Mouse (Mus musculus): ENCODE results near the gene Zfand3.
A peak's percentile ranks its signal among the peaks of the same experiment; 100 is the strongest.

The Zfand3 gene

GRCm38 (mm10) chr17:30004203-30005102 is at the start of gene Zfand3:
TSS of gene Zfand3 (plus strand) at chr17:30004733.
- DNase-seq = peak; percentile 89

DNA sequence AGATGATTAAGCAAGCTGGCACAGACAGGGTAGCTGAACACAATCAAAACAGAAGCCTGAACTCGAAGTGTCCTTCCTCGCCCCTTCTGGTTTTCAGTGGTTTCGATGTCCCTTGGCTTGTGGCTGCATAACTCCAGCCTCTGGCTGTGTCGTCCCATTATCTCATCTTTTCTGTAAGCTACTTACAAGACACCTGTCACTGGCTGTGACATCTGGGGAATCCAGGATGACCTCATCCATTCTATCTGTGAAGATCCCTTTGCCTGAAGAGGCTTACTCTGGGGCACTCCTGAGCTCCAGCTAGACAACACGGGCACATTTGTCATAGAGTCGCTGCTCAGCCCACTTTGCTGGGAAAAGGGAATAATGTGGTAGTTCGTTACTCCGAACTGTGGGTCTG is 48.7 kb upstream of the Zfand3 start:
- DNase-seq = no peak

- DNase-seq = peak; percentile 58
Measured at GRCm38 (mm10) chr17:29963730-29964259, 40.7 kb upstream of the Zfand3 start.

DNA sequence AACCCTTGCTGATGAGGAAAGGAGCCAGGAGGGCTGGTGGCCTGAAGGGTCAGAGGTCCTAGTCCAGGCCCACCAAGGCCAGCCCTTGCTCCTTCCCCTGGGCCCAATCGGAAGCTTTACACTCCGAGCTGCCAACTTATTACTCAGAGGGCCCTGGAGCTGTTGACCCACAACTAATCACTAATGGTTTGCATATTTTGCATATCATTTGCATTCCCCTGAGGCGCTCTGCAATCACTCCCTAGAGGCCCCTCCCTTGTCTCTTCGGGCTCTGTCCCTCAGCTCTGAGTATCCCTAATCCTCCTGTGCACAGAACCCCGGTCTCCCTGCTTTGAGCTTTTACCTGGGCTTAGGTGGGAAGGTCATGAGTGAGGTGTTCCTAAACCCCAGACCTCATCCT is 39.0 kb upstream of the Zfand3 start:
- DNase-seq = no peak

- no peak for DNase-seq
Measured at GRCm38 (mm10) chr17:29970037-29970555, 34.4 kb upstream of the Zfand3 start, which contains the start of gene Mdga1. TSS of gene Mdga1 (minus strand) at chr17:29970087.

- DNase-seq = no peak
Measured at GRCm38 (mm10) chr17:29971761-29972432, 32.6 kb upstream of the Zfand3 start.

GRCm38 (mm10) chr17:29973226-29973625 is 31.3 kb upstream of the Zfand3 start:
- DNase-seq = peak; percentile 49

GRCm38 (mm10) chr17:29975731-29976130 is 28.8 kb upstream of the Zfand3 start:
- DNase-seq = peak; percentile 81

- DNase-seq = no peak
Measured at GRCm38 (mm10) chr17:29979020-29979419, 25.5 kb upstream of the Zfand3 start.

GRCm38 (mm10) chr17:29979841-29980240 is 24.7 kb upstream of the Zfand3 start:
- DNase-seq = peak; percentile 63

- DNase-seq = no peak
Measured at GRCm38 (mm10) chr17:29981568-29981967, 23.0 kb upstream of the Zfand3 start.

DNA sequence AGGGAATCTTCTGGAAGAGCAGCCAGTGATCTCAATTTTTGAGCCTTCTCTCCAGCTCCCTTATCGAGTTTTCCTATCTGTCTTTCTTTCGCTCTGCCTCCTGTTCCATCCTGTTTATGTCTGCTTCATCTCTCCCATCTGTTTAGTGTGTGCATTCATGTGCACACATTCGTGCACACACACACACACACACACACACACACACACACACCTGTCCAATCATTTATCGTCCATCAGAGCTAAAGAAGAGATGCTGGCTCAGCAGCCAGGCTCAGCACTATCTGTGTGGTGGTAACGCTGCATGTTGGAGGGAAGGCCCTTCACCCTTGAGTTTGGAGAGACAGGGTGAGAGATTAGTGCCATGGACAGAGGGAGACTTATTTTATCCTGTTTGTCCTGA is 21.3 kb upstream of the Zfand3 start:
- no peak for DNase-seq

GRCm38 (mm10) chr17:29984931-29985330 is 19.6 kb upstream of the Zfand3 start:
- no peak for DNase-seq

- DNase-seq = no peak
Measured at GRCm38 (mm10) chr17:29985534-29985933, 19.0 kb upstream of the Zfand3 start.

DNA sequence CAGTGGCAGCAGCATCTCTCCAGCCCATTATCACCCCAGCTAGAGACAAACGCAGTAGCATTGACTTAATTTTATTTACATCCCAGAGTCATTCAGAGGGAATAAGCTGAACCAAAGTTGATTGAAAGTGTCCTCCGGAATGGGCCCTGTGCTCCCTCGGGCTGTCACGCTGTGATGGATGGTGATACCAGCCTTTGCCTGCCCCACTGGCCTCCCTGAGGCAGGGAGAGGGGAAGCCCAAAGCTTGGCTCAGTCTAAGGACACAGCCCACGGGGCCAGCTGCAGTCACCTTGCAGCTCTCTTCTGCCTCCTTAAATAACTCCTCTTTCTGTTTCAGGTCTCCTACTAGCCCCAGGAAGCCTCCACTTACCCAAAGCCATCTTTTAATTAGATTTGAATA is 16.4 kb upstream of the Zfand3 start:
- no peak for DNase-seq

- no peak for DNase-seq
Measured at GRCm38 (mm10) chr17:29989653-29990052, 14.9 kb upstream of the Zfand3 start.

DNA sequence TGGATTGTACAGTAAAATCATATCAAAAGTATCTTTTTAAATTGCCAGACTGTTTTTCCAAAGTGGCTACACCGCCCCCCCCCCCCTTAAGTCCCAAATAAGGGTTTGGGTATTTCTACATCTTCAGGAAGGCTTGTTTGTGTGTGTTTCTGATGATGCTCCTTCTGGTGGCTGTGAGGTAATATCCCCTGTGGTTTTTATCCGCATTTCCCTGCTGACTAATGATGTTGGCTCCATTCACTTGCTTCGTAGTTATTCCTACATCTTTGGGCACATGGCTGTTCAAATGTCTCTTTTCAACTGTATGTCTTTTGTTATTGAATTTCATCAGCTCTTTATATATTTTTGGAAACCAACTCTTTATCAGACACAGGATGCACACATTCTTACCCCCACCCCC is 14.4 kb upstream of the Zfand3 start:
- no peak for DNase-seq

DNA sequence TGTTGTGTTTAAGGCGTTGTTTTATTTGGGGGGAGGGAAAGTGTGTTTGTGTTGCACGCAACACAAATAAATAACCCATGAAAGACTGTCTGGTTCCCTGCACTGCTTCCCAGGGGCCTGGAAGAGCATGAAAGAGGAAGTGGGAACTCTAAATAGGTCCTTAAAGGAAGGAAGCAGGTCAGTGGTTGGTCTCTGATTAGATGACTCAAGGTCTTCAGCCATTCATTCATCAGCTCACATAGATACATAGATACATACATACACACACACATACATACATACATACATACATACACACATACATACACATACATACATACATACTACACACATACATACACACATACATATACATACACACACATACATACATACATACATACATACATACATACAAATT is 13.7 kb upstream of the Zfand3 start:
- no peak for DNase-seq

- DNase-seq = no peak
Measured at GRCm38 (mm10) chr17:29993488-29993887, 11.0 kb upstream of the Zfand3 start.

GRCm38 (mm10) chr17:29994011-29994410 is 10.5 kb upstream of the Zfand3 start:
- DNase-seq = no peak

DNA sequence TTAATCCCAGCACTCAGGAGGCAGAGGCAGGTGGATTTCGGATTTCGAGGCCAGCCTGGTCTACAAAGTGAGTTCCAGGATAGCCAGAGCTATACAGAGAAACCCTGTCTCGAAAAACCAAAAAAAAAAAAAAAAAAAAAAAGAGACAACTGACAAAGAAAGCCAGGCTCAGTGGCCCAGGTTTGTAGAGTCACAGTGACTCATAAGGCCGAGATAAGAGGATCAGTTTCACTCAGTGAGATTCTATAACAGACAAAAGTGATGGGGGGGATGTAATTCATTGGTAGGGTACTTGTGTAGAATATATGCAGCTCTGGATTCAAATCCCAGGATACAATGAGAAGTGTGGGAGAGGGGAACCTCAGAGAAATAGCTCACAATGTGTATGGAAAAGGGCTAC is 10.1 kb upstream of the Zfand3 start:
- DNase-seq = no peak

DNA sequence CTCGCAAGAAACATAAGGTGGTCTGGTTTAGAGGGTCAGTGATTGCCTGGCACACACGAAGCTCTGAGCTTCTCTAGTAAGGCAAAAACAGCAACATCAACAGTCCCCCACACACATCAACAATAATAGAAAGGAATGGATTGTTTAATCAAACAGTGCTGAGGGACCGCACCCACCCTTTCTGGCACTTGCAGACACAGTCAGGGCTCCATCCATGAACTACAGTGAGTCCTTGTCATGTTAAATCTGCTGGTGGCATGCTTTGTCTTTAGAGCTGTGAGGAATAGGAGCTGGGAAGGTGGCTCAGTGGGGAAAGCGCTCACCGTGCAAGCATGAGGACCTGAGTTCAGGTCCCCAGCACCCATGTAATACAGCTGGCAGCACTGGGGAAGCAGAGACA is 8.5 kb upstream of the Zfand3 start:
- no peak for DNase-seq

DNA sequence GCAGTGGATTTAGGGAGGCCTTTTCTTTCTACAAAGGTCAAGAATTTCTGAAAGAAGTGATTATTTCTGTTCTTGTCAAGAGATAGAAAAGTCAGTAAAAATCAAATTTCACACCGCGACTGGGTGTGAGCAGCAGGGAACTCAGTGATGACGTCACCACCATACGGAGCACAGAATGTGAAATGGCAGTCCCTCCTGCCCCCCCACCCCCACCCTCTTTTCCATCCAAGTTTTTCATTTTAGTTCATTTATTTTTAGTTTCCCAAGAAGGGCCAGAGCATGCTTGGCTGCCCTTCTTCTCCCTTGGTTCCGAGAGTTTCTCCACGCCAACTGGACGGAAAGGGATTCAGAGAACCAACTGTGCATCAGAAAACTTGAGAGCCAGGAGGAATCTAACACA is 6.8 kb upstream of the Zfand3 start:
- no peak for DNase-seq

All from thymus, postnatal 14 days (tissue).